Mouse (Mus musculus) kidney, adult 11 months (tissue): ENCODE data around the gene Ppp1r9a.
A peak's percentile ranks its signal among the peaks of the same experiment; 100 is the strongest.

Source experiments
- DNase-seq: peaks from one replicate; pipeline ENCODE4 v3.0.0; 2022

Gene Ppp1r9a

GRCm38 (mm10) chr6:4962197-4962596 lies 59.5 kb downstream of the Ppp1r9a start:
- DNase-seq, result no peak

DNA sequence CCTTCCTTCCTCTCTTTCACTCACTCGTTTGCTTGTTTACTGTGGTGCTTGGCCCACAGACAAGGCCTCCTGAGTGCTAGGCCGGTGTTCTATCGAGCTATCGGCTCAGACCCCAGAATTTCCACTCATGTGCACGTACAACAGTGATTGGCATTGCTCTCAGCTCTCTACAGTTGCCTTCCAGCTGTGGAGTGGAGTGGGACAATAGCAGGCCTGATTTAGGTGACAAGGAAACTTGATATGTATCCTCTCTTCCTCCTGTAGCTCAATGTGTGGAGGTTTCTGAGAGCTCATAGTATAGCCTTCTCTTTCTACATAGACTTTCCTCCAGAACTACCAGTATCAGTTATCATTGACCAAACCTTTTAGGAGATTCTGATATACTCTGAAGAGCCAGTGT lies 60.3 kb downstream of the Ppp1r9a start:
- no peak for DNase-seq

DNA sequence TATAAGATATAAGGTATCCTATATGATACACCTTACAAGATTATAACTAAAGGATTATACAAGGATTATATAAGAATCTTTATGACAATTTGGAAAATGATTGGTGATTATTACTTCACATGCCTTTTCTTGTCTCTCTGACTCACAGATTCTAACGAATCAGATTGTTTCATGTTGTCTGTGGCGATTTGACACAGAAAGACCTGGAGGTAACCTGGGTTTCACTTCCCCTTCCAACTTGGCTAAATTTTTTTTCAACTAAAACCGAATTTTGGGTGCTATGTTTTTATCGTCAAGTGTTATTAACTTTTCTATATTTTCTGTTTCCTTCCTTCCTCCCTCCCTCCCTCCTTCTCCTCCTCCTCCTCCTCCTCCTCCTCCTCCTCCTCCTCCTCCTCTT lies 64.5 kb downstream of the Ppp1r9a start:
- DNase-seq, result no peak

GRCm38 (mm10) chr6:4971229-4971628 lies 68.5 kb downstream of the Ppp1r9a start:
- no peak for DNase-seq

DNA sequence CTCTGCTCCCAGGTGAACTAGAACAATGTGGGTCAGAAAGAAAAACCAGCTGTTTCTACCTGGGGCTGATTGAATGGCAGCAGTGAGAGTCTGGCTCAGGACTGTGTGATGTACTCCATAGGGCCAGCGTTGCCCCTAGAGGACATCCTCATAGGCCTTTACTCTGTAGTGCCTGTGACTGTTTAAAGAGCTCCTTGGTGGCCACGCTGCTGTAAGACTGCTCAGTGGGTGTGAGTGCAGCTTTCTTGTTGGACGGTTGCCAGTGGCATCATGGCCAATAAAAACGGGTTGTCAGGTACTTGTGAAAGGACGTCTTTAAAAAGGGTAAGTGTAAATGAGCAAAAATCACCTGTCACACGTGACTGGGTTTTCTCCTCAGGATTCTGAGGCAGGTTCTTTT lies 70.1 kb downstream of the Ppp1r9a start:
- peak; percentile 5 for DNase-seq

- DNase-seq, result no peak
Observed at GRCm38 (mm10) chr6:4973337-4973736, 70.6 kb downstream of the Ppp1r9a start.

GRCm38 (mm10) chr6:4977515-4977914 lies 74.8 kb downstream of the Ppp1r9a start:
- no peak for DNase-seq

DNA sequence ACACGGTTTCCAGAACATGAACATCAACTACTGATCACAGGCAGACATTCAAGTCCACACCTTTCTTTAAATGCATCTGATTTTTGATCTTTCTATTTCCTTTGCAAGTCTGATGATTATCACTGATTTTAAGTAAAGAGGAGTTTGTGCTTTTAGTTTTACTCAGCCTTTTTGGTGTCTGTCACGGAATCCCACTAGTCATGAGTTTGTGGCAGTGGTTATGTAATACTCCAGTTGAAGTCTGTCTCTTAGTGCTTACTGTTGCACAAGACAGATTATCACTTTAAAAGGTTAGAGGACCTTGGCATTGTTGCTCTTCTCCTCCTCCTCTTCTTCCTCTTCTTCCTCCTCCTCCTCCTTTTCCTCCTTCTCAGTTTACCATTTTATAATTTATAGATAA lies 75.5 kb downstream of the Ppp1r9a start:
- no peak for DNase-seq

- DNase-seq, result no peak
Observed at GRCm38 (mm10) chr6:4978897-4979296, 76.2 kb downstream of the Ppp1r9a start.

GRCm38 (mm10) chr6:4980113-4980512 lies 77.4 kb downstream of the Ppp1r9a start:
- DNase-seq, result no peak

GRCm38 (mm10) chr6:4982686-4983162 lies 80.0 kb downstream of the Ppp1r9a start:
- no peak for DNase-seq

- DNase-seq, result no peak
Observed at GRCm38 (mm10) chr6:4985668-4986067, 83.0 kb downstream of the Ppp1r9a start.

GRCm38 (mm10) chr6:4987084-4987483 lies 84.4 kb downstream of the Ppp1r9a start:
- no peak for DNase-seq

GRCm38 (mm10) chr6:4988688-4989087 lies 86.0 kb downstream of the Ppp1r9a start:
- DNase-seq, result no peak

DNA sequence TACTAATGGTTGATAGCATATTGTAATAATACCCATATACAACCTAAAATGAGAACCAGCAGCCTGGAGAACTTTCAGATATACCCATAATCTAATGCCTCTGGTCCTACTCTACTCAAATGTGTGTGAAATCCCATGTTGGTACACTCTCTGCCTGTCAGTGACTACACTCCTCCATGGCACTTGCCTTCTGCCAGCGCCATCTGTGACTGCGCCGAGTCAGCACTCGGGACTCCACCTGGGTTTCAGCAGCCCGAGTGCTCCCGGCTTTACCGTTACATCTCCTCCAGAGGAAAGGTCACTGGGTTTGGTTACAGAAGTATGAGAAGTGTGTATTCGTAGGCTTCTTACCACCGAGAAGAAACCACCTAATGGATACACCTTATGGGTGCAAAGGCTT lies 89.6 kb downstream of the Ppp1r9a start:
- DNase-seq, result no peak

DNA sequence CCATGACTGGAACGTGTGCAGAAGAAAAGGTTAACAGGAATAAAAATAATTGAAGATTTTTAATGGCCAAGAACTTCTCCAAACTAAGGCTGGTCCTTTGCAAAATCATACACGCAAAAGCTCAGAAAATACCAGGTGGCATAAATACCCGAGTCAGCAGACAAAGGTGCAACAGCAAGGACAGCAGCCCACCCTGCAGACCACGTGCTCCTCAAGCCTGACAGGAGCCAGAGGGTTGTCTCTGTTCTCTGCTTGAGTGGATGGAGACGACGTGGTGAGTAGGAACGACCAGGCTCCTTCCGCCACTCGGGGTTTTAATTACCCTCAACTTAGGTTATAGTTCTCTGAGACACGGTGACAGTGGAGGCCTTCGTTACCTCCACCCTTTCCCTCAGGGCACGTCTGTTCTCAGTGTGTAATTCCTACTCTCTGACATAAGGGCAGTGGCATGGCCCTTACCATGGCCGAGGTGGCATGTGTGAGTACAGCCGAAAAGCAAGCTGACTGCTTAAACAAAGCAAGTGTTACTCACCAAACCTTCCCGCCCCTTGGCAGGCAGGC lies 91.0 kb downstream of the Ppp1r9a start:
- no peak for DNase-seq

DNA sequence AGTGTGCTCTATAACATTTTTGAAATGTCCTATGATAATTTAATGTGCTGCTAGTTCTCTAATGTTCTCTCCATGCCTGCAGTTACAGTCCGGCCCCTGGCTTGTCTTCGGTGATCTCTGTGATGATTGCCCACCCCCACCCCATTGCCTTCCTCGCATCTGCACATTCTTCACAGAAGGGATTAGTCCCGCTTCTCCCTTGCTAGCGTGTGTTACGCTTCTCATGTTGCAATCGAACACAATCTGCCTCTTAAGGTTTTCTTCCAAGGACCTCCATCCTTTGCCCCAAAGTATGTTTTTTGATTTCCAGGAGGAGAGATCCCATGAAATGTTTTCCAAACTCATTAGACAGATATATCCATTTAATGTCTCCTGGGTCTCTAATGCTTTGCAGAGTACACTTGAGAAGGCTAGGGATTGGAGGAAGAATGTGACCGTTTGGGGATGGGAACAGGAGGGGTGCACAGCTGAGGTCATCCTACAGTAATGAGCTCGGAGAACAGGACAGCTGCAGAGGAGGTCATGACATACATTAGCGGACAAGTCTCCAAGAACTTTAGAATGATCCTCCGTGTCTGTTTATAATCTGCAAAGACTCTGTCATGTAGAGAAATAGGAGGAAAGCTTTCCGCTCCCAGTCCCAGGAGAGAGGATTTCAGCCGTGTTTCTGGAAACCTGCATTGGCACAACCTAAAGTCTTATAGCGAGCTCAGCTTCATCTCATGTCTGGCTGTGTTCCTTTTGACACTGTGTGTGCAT lies 91.6 kb downstream of the Ppp1r9a start:
- DNase-seq, result no peak

DNA sequence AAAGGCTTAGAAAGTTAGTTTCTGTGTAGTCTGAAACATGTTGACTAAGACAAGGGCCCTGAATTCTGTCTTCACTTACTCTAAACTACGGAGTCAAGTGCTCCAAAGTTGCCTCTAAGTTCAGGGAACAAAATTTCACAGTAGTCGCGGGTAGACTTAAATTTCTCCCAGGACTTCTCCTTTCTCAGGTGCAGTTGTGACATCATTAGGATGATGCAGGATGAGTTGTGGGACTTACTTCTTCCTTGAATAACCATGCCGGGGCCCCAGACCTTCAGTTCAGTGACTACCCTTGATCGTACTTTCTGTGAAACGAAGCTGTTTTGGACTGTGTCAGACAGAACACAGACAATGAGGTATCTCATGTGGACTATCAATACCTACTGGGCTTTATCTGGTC lies 94.9 kb downstream of the Ppp1r9a start:
- DNase-seq, result no peak

DNA sequence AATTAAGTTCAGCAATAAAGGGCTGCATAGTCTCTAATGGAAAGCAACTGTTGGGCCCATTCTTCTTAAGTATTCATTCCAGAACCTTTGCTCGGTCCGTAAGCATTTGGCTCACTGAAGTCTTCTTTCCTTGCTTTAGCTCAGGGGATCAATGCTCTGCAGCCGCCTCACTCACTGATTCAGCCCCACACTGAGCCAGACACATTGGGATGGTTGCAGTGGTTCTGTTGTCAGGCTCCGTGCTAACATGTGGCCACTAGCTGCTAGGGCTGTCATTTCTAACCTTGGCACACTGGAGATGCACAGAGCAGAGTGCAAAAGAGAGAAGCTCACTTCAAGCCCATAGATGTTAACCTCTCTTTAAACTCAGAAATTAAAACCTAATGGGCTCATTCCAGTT lies 96.2 kb downstream of the Ppp1r9a start:
- no peak for DNase-seq

DNA sequence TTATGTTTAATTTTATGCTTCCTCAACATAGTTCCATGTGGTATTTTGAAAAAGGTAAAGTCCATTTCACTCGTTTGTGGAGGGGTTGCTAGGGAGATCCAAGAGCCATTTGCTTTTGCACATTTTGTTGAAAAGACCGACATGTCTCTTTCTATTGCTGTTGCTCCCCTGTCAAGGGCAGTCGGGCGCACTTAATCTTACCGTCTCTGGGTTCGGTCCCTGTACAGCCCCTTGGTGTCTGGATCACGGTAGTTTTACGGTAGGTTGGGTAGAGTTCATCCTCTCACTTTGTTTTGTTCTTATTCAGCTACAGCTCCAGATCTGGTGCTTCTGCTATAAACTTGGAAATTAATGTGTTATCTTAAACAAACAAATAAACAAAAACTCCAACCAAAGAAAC lies 98.1 kb downstream of the Ppp1r9a start:
- DNase-seq, result no peak

DNA sequence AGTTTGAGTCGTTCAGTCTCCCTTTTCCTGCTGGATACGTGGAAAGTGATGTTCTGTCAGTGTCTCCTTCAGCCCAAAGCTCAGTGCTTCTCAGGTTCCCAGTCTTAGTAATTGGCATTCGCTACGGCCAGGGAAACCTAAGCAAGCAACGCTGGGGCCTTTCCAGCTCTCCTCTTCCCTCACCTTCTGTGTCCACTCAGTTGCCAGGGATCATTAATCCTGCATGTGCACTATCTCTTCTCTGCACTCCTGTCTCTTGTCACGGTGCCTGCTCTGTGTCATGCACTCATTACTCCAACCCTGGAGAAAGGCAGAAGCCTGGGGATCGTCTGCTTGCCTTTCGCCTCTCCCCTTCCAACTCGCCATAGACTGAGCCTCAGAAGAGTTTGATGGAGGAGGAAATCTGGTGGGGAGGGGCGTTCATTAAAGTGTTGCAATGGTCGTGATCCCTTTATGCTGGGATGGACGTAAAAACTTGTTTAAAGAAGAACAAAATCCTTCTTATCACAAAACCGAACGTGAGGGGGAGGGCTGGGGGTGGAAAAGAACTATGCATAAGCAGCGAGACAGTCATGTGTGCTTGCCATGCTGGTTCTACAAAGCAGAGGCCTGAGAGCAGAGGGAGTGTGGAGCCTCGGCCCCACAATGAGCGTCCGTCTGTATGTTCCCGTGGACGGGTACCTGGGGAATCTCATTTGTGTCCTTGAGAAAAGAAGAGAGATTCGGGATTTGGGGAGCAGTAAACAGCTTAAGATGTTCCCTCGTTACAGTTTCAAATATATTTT lies 103.0 kb downstream of the Ppp1r9a start:
- DNase-seq, result no peak

DNA sequence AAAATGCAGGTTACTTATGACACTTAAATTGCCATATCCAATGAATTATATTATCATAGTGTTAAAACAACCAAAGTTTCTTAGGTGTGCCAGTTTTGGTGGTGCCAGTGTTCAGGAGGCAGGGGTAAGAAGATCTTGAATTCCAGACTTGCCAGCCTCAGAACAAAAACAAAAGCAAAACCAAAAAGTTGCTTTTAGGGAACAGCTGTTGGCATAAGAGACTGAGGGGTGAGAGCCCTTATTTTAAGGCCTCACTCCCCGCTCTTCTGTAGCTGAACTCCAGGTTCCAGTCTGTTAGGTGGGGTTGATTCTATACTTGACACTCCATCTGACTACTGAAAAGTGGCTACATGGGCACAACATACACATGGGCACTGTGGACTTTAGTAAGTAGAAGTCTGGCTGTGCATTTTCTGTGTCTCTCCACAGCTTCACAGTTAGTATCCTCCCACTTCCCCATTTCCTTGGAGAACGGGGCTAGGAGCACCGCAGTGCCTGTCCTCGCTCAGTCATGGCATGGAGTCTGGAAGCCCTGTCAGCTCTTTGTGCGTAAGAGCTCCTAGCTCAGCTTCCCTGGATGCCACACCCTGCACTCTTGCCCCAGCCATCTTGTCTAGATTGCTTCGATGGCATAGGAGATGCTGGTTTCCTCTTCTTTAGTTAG lies 103.7 kb downstream of the Ppp1r9a start:
- DNase-seq, result no peak

DNA sequence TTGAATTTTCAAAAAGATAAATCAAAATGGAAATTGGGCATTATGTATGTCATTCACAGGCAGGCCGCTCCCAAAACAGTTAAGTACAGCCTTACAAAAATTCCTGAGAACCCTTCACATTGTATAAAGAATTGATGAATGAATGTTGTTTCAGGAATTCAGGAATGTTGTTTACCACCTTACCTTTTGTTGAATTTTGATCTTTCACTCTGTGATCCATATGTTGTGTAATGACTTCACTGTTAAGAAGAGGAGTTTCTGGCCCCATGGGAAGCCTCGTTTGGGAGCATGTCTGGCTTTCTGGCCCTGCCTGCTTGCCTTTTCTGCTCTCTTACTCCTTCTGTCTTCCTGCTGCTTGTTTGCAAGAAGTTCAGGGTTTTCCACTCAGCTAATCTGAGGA lies 105.4 kb downstream of the Ppp1r9a start:
- no peak for DNase-seq
